Mouse (Mus musculus): ENCODE data around the gene Ing5.

DNA sequence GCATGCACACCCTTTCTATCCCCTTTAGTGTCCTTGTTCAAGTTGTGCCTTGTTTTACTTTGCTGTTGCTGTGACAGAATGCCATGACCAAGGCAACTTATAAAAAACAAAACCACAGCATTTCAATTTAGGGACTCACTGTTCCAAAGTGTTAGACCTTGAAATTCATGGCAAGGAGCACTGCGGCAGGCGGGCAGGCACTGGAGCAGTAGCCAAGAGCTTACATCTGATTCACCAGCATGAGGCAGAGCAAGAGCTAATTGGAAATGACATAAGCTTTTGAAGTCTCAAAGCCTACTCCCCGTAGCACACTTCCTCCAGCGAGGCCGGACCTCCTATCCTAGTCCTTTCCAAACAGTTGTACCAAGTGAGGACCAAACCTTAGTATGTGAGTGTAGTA, 27.1 kb upstream of the Ing5 start:
- TF ChIP-seq FOSL1 (IDR thresholded peaks at IDR 0.05; ENCODE audit: insufficient read depth, low read length, poor library complexity, severe bottlenecking), result no peak
- TF ChIP-seq CTCF (IDR thresholded peaks at IDR 0.05; ENCODE audit: control insufficient read depth, insufficient read depth, insufficient read length), result no peak
- TF ChIP-seq MYOD1 (IDR thresholded peaks at IDR 0.05; ENCODE audit: control insufficient read depth, insufficient read length, low read depth), result no peak
